ENCODE assay signal across 13 mouse cellular contexts in the genomic region with DNA sequence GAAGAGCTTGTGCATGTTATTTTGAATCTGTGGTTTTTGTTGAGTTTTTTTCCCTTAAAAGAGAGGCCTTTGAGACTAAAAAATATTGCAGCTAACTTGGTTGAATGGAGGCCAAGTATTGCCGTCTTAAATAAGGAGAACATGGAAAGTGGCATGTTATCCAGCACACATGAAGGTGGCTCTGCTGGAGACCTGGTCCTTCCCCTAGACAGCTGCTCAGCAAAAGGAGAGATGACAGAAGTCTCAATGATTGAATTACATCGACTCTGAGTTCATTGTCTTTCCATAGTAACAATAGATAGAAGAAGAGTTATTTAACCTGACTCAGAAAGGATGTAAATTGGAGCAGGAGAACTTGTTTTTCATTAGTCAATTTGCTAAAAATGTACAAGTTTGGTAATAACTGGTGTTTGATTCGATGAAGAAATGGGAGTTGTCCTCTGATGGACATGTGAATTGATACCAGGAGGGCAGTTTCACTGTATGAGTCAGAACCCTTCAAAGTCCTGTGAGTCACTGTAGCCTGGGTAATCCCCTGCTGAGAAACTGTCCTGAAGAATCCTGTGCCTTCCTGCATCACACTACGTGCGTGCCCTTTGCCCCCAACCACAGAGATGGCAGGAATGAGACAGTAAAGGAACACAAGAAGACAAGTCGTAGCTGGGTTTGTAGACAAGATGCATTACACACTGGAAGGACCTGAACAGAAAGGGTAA.
DNase-seq lines count a peak whose midpoint lies in the region; ATAC-seq and TF ChIP-seq lines count a peak whose summit lies in the region.
"Had no signal": no experiment of that assay in that cellular context is flagged by ENCODE, and none has a peak within 500 bp of the region (broad histone marks: within the 10 kb centered on the region; RNA-seq: fewer than 3 reads in every experiment).

No protein-coding gene starts in this region.

- no peaks in the 10 kb centered on the region for H3K9me3 ChIP-seq in embryonic facial prominence, embryonic 15.5 days (replicated peaks)
- no peaks in the 10 kb centered on the region for H3K9me3 ChIP-seq in embryonic facial prominence, embryonic 10.5 days
- H3K9me3 ChIP-seq: limb, embryonic 10.5 days; megakaryocyte, embryonic 14.5 days had no signal

- no peak for ATAC-seq in embryonic facial prominence, embryonic 15.5 days (ENCODE audit: insufficient number of reproducible peaks, low FRiP score, low TSS enrichment, low read depth)
- ATAC-seq in megakaryocyte, adult 5-6 weeks (ENCODE audit: poor library complexity, severe bottlenecking): peak; percentile 84
- ATAC-seq: hindbrain, postnatal 0 days had no signal

- intact Hi-C loops in left cerebral cortex, postnatal 4 days (cut with DNase I): no loop called here

- no peaks in the 10 kb centered on the region for H3K27me3 ChIP-seq in embryonic facial prominence, embryonic 15.5 days
- H3K27me3 ChIP-seq in embryonic facial prominence, embryonic 10.5 days (replicated peaks; ENCODE audit: low read depth, poor library complexity, severe bottlenecking): no peaks in the 10 kb centered on the region
- H3K27me3 ChIP-seq in C2C12 (ENCODE audit: control insufficient read depth, insufficient read depth, insufficient read length): no peaks in the 10 kb centered on the region
- H3K27me3 ChIP-seq: megakaryocyte, embryonic 14.5 days had no signal

- TF ChIP-seq CTCF in C2C12 (IDR thresholded peaks at IDR 0.05; ENCODE audit: control insufficient read depth, insufficient read depth, insufficient read length): no peak
- no peak for TF ChIP-seq CTCF in bone marrow macrophage, adult 2 months (IDR thresholded peaks at IDR 0.05; ENCODE audit: low read depth, low read length)

- peak overlapping the region; percentile 48; the same call in 1 of the 2 replicates for H3K27ac ChIP-seq in embryonic facial prominence, embryonic 15.5 days (replicated peaks)
- no peak overlapping the region for H3K27ac ChIP-seq in embryonic facial prominence, embryonic 10.5 days (replicated peaks)
- 0 out of 2 replicates have a peak overlapping the region, but pooled peaks have one; percentile 21 for H3K27ac ChIP-seq in bone marrow macrophage, adult 2 months (ENCODE audit: insufficient read depth, low read depth, low read length)
- H3K27ac ChIP-seq: hindbrain, postnatal 0 days; limb, embryonic 10.5 days had no signal

- no peak for DNase-seq in embryonic facial prominence, embryonic 10.5 days (ENCODE audit: low spot score)
- DNase-seq in frontal cortex, postnatal 25 days (ENCODE audit: low spot score in 2 of 2): no peak
- no peak for DNase-seq in left cerebral cortex, postnatal 4 days
- no peak for DNase-seq in urinary bladder, postnatal 4 days (ENCODE audit: low spot score in 2 of 2)
- DNase-seq: cerebellum, adult 11-12 months; gastrocnemius, postnatal 14 days had no signal

- H3K4me1 ChIP-seq in embryonic facial prominence, embryonic 15.5 days: peaks cover 44% of the 10 kb centered on the region
- H3K4me1 ChIP-seq in embryonic facial prominence, embryonic 10.5 days: peaks cover 25% of the 10 kb centered on the region
- peaks cover 34% of the 10 kb centered on the region for H3K4me1 ChIP-seq in bone marrow macrophage, adult 2 months (ENCODE audit: control insufficient read depth, insufficient read depth, low read length)

- no peak overlapping the region for H3K4me2 ChIP-seq in embryonic facial prominence, embryonic 15.5 days (replicated peaks)

- peaks cover 28% of the 10 kb centered on the region for H3K79me3 ChIP-seq in C2C12 (ENCODE audit: low read depth)

- WGBS in embryonic facial prominence, embryonic 15.5 days: 64% methylated on average over 6 of the region's 6 CpGs
- 84% methylated on average over 6 of the region's 6 CpGs for WGBS in embryonic facial prominence, embryonic 10.5 days

- H3K79me2 ChIP-seq in C2C12 (ENCODE audit: control insufficient read depth, insufficient read depth): peaks cover 83% of the 10 kb centered on the region

- no peak overlapping the region for H3K9ac ChIP-seq in embryonic facial prominence, embryonic 15.5 days

- no peak for TF ChIP-seq POLR2A in bone marrow macrophage, adult 2 months (IDR thresholded peaks at IDR 0.05; ENCODE audit: borderline replicate concordance, low read depth, low read length)

- H3K4me3 ChIP-seq in embryonic facial prominence, embryonic 15.5 days (replicated peaks): no peak overlapping the region
- H3K4me3 ChIP-seq in embryonic facial prominence, embryonic 10.5 days: no peak overlapping the region
- H3K4me3 ChIP-seq in C2C12 (ENCODE audit: insufficient read depth, poor library complexity, severe bottlenecking): no peak overlapping the region
- no peak overlapping the region for H3K4me3 ChIP-seq in bone marrow macrophage, adult 2 months (ENCODE audit: insufficient read depth, low read length)
- H3K4me3 ChIP-seq: limb, embryonic 10.5 days; megakaryocyte, embryonic 14.5 days had no signal

- no peak overlapping the region for H3ac ChIP-seq in C2C12 (ENCODE audit: control insufficient read depth, insufficient read length, low read depth)

- H3K36me3 ChIP-seq in embryonic facial prominence, embryonic 15.5 days: no peaks in the 10 kb centered on the region
- H3K36me3 ChIP-seq in embryonic facial prominence, embryonic 10.5 days (replicated peaks): no peaks in the 10 kb centered on the region
- H3K36me3 ChIP-seq in C2C12 (ENCODE audit: control insufficient read depth, insufficient read depth): no peaks in the 10 kb centered on the region
- H3K36me3 ChIP-seq: limb, embryonic 10.5 days had no signal

TF ChIP-seq in C2C12, 6 proteins besides CTCF, POLR2A, EP300 and RAD21:
- TF ChIP-seq CEBPB (IDR thresholded peaks at IDR 0.05; ENCODE audit: low read depth) (no peak), USF1 (IDR thresholded peaks at IDR 0.05; ENCODE audit: low read depth) (no peak), MYOD1 (IDR thresholded peaks at IDR 0.05; ENCODE audit: control insufficient read depth, insufficient read length, low read depth) (peak; percentile 26), MYOG (IDR thresholded peaks at IDR 0.05; ENCODE audit: control insufficient read depth, extremely low read depth, insufficient read length) (no peak), MAX (IDR thresholded peaks at IDR 0.05) (no peak), FOSL1 (IDR thresholded peaks at IDR 0.05; ENCODE audit: insufficient read depth, low read length, poor library complexity, severe bottlenecking) (peak; percentile 74)
TF ChIP-seq in C2C12: peak in this region for 2.
